Mouse (Mus musculus) hindbrain, embryonic 13.5 days (tissue): ENCODE results near the gene Gna14. TPM values are rescaled to one million over a fixed set of nuclear protein-coding genes. Genes with fewer than 3 reads are reported as not detected.

ENCODE experiments used
- ATAC-seq: fragments of 200-750 bp; cut with Nextera tagmentation; 2 replicates; pipeline ENCODE4 v1.8.0; 2017; ENCODE audit warnings: moderate TSS enrichment; ENCODE audit not compliant: low FRiP score
- H3K27ac ChIP-seq: fragments of 300-500 bp; sonication (generic); 2 replicates; pipeline ENCODE4 v1.5.1; 2015; ENCODE audit warnings: inconsistent platforms, mild to moderate bottlenecking, moderate library complexity
- H3K27me3 ChIP-seq: fragments of 300-500 bp; sonication (generic); 2 replicates; pipeline ENCODE4 v1.6.1; 2015; ENCODE audit warnings: mild to moderate bottlenecking, inconsistent platforms
- H3K36me3 ChIP-seq: fragments of 300-500 bp; sonication (generic); 2 replicates; pipeline ENCODE4 v1.6.1; 2015; ENCODE audit warnings: mild to moderate bottlenecking, inconsistent platforms
- H3K4me1 ChIP-seq: fragments of 300-500 bp; sonication (generic); replicated peaks from 2 replicates; pipeline ENCODE4 v1.6.1; 2015; ENCODE audit warnings: inconsistent platforms
- H3K4me2 ChIP-seq: fragments of 300-500 bp; sonication (generic); 2 replicates; pipeline ENCODE4 v1.6.1; 2015; ENCODE audit warnings: inconsistent platforms, mild to moderate bottlenecking, moderate library complexity
- H3K4me3 ChIP-seq: fragments of 300-500 bp; sonication (generic); 2 replicates; pipeline ENCODE4 v1.5.1; 2015; ENCODE audit warnings: mild to moderate bottlenecking, inconsistent platforms
- H3K9ac ChIP-seq: fragments of 300-500 bp; sonication (generic); 2 replicates; pipeline ENCODE4 v1.6.1; 2015; ENCODE audit warnings: mild to moderate bottlenecking, inconsistent platforms
- H3K9me3 ChIP-seq: fragments of 300-500 bp; sonication (generic); 2 replicates; pipeline ENCODE4 v1.6.1; 2016; ENCODE audit warnings: inconsistent platforms
- WGBS: fragments of 180-500 bp; shearing (Covaris S2); methylation state at CpG from one replicate; pipeline ENCODE4 v1.1.7; 2015; 5-methylcytosine and 5-hydroxymethylcytosine counted together
- polyA plus RNA-seq: library from polyadenylated mRNA; unstranded; fragments of >200 nt; fragmentation: Nextera tagmentation; extraction: Ambion mirVana; gene quantifications from 2 replicates; pipeline ENCODE4 v1.2.1, GENCODE M21; 2015

Gna14 gene
- polyA plus RNA-seq, 1 experiment from 2014 or later = 0.35 TPM

DNA sequence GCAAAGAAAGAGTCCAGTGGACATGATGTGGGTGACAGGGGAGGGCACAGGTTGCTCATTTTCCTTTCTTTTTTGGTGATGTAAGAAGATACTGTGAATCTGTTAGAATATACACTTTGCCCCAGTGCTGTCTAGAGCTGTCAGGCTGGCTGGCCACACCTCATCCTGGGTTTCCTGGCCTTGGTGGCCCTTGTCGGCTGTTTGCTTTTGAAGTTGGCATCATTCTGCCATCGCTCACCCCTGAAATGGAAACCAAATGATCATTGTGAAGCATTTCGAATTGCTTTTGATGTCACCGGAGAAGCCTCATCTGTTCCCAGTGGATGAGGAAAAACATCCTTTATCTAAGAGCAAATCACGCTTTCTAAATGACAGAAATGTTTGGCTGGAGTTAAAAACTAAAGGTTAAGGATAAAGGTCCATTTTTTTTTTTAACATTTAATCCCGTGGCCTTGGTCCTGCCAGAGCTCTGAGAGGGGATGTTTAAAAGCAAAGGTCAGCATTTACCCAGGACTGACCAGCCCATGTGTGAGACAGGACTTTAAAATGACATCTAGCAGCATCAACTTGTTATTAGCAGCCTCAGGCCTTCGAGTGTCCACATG, 144.2 kb downstream of the Gna14 start:
- H3K27me3 ChIP-seq = no peaks in the 10 kb centered on the region
- WGBS = 86% methylated on average over 7 of the region's 7 CpGs
- no peaks in the 10 kb centered on the region for H3K4me1 ChIP-seq
- H3K4me2 ChIP-seq = no peak overlapping the region
- H3K4me3 ChIP-seq = no peak overlapping the region
- H3K36me3 ChIP-seq = no peaks in the 10 kb centered on the region
- no peak for ATAC-seq
- no peak overlapping the region for H3K9ac ChIP-seq
- no peak overlapping the region for H3K27ac ChIP-seq
- H3K9me3 ChIP-seq = peaks cover 4% of the 10 kb centered on the region; the same call in 1 of the 2 replicates

DNA sequence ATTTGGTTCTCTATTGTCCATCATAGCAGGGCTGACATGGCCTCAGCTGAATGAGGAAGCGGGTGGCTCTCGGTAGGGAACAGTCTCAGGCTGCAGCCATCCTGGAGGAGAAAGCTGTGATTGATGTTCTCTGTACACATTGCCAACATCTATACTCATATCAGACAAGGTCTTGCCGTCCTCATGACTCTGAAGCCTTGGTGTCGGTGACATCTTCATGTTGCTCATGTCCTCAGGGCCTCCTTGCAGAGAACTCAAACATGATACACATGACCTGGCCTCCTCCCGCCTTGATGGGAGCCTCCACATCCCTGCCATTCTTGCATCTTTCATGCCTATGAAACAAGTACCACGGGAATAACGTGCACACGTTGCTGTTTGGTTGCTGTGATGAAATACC, 144.9 kb downstream of the Gna14 start:
- Histone ChIP-seq H3K4me1 (no peaks in the 10 kb centered on the region), H3K27me3 (no peaks in the 10 kb centered on the region), H3K27ac (no peak overlapping the region), H3K36me3 (no peaks in the 10 kb centered on the region), H3K9ac (no peak overlapping the region), H3K4me3 (no peak overlapping the region), H3K4me2 (no peak overlapping the region), H3K9me3 (peaks cover 4% of the 10 kb centered on the region; the same call in 1 of the 2 replicates)
- WGBS = 94% methylated on average over 8 of the region's 8 CpGs
- ATAC-seq = no peak

DNA sequence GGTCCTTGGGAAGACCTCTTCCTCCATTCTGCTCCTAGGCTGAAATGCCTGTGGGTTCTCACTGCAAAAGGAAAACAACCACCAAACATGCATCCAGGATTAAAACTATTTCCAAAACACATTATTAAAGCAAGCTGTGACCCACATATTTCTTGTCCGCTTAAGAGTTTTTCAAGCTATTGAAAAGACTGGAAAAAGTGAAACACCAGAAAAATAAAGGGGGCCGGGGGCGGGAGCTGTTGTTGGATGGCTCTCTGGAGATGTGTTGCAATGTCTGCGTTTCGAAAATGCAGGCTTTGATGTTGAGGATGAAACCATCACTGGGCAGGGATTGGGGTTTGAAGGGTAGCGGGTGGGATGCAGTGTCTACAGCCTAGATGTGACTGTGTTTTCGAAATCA, 149.0 kb downstream of the Gna14 start:
- no peak overlapping the region for H3K4me3 ChIP-seq
- H3K4me1 ChIP-seq = no peaks in the 10 kb centered on the region
- no peak overlapping the region for H3K27ac ChIP-seq
- no peak overlapping the region for H3K4me2 ChIP-seq
- H3K9ac ChIP-seq = no peak overlapping the region
- H3K27me3 ChIP-seq = no peaks in the 10 kb centered on the region
- H3K36me3 ChIP-seq = no peaks in the 10 kb centered on the region
- 94% methylated on average over 7 of the region's 7 CpGs for WGBS
- ATAC-seq = no peak
- peaks cover 4% of the 10 kb centered on the region; the same call in 1 of the 2 replicates for H3K9me3 ChIP-seq

DNA sequence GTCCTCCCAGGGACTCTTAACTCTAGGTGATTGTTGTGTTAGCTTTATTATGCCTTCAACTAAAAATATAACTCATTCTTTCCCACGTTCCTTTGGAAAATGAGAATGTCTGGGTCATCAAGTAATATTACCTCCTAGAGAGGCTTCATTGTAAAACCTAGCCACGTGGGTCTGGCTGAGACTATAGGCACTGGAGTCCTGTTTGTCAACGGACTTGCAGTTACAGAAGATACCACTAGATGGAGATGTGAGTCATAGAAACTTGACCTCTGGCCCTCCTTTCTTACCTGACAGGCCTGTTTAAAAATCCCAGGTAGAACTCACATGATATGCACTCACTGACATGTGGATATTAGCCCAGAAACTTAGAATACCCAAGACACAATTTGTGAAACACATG, 149.8 kb downstream of the Gna14 start:
- Histone ChIP-seq H3K4me2 (no peak overlapping the region), H3K27me3 (no peaks in the 10 kb centered on the region), H3K36me3 (no peaks in the 10 kb centered on the region), H3K9ac (no peak overlapping the region), H3K27ac (no peak overlapping the region), H3K4me3 (no peak overlapping the region), H3K9me3 (peaks cover 4% of the 10 kb centered on the region; the same call in 1 of the 2 replicates), H3K4me1 (no peaks in the 10 kb centered on the region)
- 9% methylated on average over 3 of the region's 3 CpGs for WGBS
- ATAC-seq = no peak

DNA sequence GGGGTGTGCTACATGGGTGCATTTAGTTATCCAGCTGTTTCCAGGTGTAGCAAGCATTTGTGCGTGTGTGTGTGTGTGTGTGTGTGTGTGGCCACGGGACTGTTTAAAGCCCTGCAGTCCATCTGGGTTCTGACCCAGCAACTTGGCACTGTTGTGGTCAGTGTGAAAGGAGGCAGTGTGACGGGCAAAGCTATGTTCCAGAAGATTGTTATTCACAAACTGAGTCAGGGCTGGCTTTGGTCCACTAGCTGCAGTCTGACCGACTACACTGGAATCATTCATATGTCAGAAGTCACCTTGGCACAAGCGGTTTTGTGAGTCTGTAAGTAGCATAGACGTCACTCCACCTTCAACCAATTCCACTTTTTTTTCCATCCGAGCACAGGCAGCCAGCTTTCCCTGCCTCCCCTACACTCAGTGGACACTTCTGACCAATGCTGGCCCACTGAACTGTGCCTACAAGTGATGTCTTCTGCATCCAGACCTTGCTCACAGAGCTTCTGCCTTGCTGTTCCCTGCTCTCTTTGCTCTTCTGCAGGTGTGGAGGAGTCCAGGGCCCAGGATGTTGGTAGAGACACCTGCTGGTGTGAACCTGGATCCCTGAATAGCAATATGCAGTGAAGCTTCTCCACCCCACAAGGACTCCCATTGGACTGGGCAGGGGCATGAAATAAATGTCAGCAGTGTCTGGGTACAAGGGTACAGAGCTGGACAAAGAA, 157.9 kb downstream of the Gna14 start:
- Histone ChIP-seq H3K4me1 (no peaks in the 10 kb centered on the region), H3K4me2 (no peak overlapping the region), H3K4me3 (no peak overlapping the region), H3K27me3 (no peaks in the 10 kb centered on the region), H3K9me3 (no peaks in the 10 kb centered on the region), H3K36me3 (no peaks in the 10 kb centered on the region), H3K9ac (no peak overlapping the region), H3K27ac (no peak overlapping the region)
- ATAC-seq = no peak
- WGBS = 86% methylated on average over 7 of the region's 7 CpGs

DNA sequence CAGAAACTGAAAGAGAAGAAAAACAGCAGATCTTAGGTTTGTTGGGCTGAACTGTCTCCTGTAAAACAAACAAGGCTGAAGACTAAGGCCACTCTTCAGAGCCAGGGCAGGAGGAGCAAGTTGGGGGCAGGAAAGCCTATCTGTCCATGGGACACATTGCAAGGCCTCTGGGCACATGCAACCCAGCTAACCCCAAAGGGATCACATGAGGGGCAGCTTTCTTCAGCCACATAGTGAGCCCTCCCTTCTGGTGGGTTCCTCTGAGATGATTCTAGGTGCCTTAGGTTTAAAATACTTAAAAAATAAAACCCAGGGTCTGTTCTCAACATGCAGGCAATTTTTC, 158.4 kb downstream of the Gna14 start:
- ATAC-seq = no peak
- Histone ChIP-seq H3K27me3 (no peaks in the 10 kb centered on the region), H3K4me2 (no peak overlapping the region), H3K36me3 (no peaks in the 10 kb centered on the region), H3K27ac (no peak overlapping the region), H3K9ac (no peak overlapping the region), H3K9me3 (no peaks in the 10 kb centered on the region), H3K4me3 (no peak overlapping the region), H3K4me1 (peaks cover 4% of the 10 kb centered on the region)

DNA sequence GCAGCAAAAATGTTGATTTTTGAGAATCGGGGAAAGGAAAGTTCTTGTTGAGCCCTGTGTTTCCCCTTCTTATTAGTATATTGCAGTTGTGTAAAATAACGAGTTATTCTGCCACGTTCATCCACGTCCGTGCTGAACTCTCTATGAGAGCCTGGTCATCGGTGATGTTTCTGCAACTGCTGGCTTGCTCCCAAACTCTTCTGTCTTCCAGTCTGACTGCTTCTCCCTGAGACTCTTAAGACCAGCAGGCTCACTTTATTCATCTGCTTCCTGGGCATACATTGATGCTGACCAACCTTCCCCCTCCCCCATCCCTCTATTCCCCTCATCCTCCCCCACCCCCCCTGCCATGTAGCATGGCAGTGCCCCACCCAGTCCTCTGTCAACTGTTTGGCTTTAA, 161.7 kb downstream of the Gna14 start:
- Histone ChIP-seq H3K4me1 (peaks cover 7% of the 10 kb centered on the region), H3K27ac (no peak overlapping the region), H3K4me3 (no peak overlapping the region), H3K36me3 (no peaks in the 10 kb centered on the region), H3K9me3 (no peaks in the 10 kb centered on the region), H3K9ac (no peak overlapping the region), H3K4me2 (no peak overlapping the region), H3K27me3 (no peaks in the 10 kb centered on the region)
- 86% methylated on average over 6 of the region's 6 CpGs for WGBS
- ATAC-seq = no peak

DNA sequence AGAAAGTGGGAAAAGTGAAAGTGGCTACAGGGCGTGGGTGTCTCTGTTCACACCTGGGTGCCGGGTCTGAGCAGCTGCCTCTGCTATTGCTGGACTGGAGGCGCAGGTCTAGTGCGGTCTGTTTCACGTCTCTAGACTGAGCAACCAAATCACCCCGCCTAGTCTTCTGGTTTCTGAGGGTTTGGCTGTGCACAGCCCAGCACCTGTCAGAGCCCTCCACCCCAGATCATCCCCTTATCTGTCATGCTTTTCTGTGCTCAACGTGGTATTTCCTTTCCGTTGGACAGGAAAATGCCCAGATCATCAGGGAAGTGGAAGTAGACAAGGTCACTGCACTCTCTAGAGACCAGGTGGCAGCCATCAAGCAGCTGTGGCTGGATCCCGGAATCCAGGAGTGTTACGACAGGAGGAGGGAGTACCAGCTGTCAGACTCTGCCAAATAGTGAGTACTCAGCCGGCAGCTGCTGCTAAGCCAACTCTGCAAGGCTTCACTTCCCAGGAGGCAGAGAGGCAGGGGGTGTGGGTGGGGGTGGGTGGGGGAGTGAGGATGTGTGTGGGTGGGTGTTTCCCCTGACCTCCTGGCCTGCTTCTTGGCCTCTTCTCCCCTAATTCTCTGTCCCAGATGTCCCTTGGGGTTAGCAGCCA, 163.2 kb downstream of the Gna14 start:
- ATAC-seq = peak; percentile 64
- no peak overlapping the region for H3K9ac ChIP-seq

DNA sequence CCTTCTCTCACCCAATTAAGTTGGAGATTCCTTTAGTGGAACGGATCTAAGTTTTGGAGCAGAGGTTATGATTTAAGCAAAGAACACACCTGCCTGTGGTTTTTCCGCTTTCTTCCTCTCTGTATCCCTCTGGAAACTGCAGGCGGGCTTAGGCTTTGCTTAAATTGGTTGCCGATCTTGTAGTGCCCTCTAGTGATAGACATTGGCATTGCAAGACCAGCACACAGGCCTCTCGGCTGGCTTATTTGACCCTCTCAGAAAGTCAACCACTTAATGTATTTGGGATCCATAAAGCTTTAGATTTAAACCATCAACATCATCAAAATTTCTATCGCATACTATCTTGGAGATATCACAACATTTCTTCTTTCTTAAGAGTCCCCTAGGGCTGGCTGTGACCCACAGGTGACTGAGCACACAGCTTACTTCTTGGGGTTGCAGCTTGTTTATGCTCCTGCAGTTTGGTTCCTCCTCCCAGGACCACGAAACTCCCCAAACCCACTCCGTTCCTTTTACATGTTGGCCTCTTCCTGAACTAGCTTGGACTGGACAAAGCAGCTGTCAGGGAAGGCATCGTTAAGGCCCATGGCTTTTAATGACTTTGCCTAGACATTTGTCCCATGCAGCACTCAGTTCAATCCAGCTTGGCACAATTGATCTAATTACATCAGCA, 163.9 kb downstream of the Gna14 start:
- Histone ChIP-seq H3K9me3 (no peaks in the 10 kb centered on the region), H3K4me3 (no peak overlapping the region), H3K27ac (no peak overlapping the region), H3K4me2 (peak overlapping the region; percentile 29; the same call in 1 of the 2 replicates), H3K27me3 (no peaks in the 10 kb centered on the region), H3K9ac (no peak overlapping the region), H3K36me3 (no peaks in the 10 kb centered on the region), H3K4me1 (peaks cover 7% of the 10 kb centered on the region)
- WGBS = 20% methylated on average over 9 of the region's 9 CpGs
- peak; percentile 83 for ATAC-seq

More for the DNA sequence above, 163.2 kb downstream of the Gna14 start:
- 52% methylated on average over 11 of the region's 11 CpGs for WGBS
- Histone ChIP-seq H3K4me2 (peak overlapping the region; percentile 29; the same call in 1 of the 2 replicates), H3K27me3 (no peaks in the 10 kb centered on the region), H3K9me3 (no peaks in the 10 kb centered on the region), H3K36me3 (no peaks in the 10 kb centered on the region), H3K27ac (no peak overlapping the region), H3K4me1 (peaks cover 7% of the 10 kb centered on the region), H3K4me3 (no peak overlapping the region)

DNA sequence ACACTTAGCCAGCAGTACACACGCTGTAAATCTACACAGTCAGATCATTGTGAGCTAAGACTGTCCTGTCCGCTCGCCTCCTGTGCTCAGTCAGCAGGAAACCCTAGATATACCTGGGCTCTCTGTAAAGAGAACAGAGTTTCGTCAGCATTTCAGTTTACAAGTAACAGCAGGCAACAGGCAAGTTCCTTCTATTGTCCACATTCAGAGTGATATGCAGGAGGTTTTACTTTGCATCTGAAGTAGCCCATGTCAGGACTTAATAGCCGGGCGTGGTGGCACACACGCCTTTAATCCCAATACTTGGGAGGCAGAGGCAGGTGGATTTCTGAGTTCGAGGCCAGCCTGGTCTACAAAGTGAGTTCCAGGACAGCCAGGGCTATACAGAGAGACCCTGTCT, 166.5 kb downstream of the Gna14 start:
- WGBS = 86% methylated on average over 8 of the region's 8 CpGs
- no peak overlapping the region for H3K4me2 ChIP-seq
- H3K4me3 ChIP-seq = no peak overlapping the region
- H3K36me3 ChIP-seq = no peaks in the 10 kb centered on the region
- H3K9me3 ChIP-seq = no peaks in the 10 kb centered on the region
- H3K27ac ChIP-seq = no peak overlapping the region
- ATAC-seq = no peak
- peaks cover 7% of the 10 kb centered on the region for H3K4me1 ChIP-seq
- no peak overlapping the region for H3K9ac ChIP-seq
- no peaks in the 10 kb centered on the region for H3K27me3 ChIP-seq

DNA sequence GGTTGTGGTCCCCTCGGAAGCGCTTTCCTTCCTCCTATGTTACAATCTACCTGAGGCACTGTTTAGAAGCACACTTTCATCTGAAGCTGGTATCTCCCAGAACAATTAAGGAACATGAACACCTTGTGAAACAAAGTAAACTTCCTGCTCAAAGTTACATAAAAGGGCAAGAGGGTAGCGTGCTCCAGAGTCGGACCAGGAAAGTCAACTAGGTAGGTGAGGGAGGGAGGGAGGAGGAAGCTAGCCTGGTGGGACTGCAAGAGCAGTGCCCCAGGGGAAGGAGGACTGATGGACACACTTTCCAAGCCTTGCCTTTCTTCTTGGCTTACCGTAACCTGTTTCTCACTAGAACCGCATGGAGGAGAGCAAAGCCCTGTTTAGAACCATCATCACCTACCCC, 172.1 kb downstream of the Gna14 start:
- Histone ChIP-seq H3K36me3 (no peaks in the 10 kb centered on the region), H3K4me3 (no peak overlapping the region), H3K4me1 (no peaks in the 10 kb centered on the region), H3K4me2 (no peak overlapping the region), H3K9ac (no peak overlapping the region), H3K9me3 (no peaks in the 10 kb centered on the region), H3K27ac (no peak overlapping the region), H3K27me3 (no peaks in the 10 kb centered on the region)
- no peak for ATAC-seq
- 94% methylated on average over 6 of the region's 6 CpGs for whole genome bisulfite sequencing

DNA sequence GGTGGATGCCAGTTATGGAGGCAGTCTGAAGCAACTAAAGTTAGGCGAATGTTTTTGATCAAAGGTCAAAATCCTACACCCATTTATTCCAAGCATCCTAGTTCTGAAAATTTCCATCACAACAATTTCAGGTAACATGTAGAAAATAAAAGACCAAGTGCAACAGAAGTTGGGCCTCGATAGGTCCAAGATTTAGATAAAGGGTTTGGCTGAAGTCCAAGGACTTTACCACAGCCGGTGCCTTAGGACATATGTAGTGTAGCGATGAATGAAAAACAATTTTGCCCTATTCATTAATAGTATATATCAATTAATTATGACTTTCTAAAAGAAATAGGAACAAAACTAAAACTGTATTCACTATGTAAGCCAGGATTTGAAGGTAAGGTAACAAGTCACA, 187.6 kb downstream of the Gna14 start:
- 88% methylated on average over 4 of the region's 4 CpGs for WGBS
- no peaks in the 10 kb centered on the region for H3K9me3 ChIP-seq
- H3K4me2 ChIP-seq = no peak overlapping the region
- H3K36me3 ChIP-seq = no peaks in the 10 kb centered on the region
- no peaks in the 10 kb centered on the region for H3K4me1 ChIP-seq
- H3K27ac ChIP-seq = no peak overlapping the region
- no peak overlapping the region for H3K4me3 ChIP-seq
- H3K27me3 ChIP-seq = no peaks in the 10 kb centered on the region
- H3K9ac ChIP-seq = no peak overlapping the region
- ATAC-seq = no peak
